Mouse (Mus musculus): ENCODE measurements around the gene Etfrf1.

Etfrf1 gene

GRCm38 (mm10) chr6:145210816-145211338 is at the start of gene Etfrf1, which contains the start of gene Casc1:
TSS of gene Etfrf1 (plus strand) at chr6:145211134.
TSS of gene Casc1 (minus strand) at chr6:145211005.
- DNase-seq = peak; percentile 100

- no peak for DNase-seq
These were observed 38.9 kb upstream of the Etfrf1 start for GRCm38 (mm10) chr6:145171892-145172606.

- peak; percentile 93 for DNase-seq
These were observed 37.1 kb upstream of the Etfrf1 start for GRCm38 (mm10) chr6:145173781-145174191.

DNA sequence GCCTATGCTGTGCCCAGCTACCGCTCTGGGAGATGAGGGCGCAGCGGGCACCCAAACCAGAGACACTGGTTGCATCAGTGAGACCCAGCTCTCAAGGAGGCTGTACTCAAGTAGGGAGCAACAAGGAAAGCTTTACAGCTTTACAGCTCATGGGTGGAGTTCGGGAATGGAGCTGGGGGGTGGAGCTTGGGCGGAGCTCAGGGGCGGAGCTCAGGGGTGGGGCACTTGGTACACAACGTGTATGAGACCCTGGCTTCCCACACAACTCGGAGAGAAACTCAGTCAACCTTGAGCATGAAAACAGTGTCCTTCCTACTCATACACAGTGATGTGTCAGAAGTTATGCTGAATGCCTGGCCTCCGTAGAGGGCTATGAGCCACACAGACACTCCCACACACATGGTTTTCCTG is 35.4 kb upstream of the Etfrf1 start:
- DNase-seq = no peak

- no peak for DNase-seq
These were observed 34.5 kb upstream of the Etfrf1 start for GRCm38 (mm10) chr6:145176474-145176873.

DNA sequence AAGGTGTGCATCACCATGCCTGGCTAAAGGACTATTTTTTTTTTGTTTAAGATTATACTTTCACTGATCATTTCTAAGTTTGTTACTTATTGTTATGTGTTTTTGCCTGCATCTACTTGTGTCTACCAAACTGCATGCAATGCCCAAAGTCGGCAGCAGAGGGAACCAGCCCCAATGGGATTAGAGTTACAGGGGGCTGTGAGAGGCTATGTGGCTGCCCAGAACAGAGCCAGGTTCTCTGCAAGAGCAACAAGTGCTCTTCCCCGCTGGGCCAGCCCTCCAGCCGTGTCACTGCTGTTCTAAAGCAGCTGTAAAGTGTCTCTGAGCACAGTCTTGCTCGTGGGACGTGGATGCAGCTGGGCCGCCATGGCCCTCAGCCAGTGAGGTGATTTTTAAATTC is 31.3 kb upstream of the Etfrf1 start:
- peak; percentile 56 for DNase-seq

DNA sequence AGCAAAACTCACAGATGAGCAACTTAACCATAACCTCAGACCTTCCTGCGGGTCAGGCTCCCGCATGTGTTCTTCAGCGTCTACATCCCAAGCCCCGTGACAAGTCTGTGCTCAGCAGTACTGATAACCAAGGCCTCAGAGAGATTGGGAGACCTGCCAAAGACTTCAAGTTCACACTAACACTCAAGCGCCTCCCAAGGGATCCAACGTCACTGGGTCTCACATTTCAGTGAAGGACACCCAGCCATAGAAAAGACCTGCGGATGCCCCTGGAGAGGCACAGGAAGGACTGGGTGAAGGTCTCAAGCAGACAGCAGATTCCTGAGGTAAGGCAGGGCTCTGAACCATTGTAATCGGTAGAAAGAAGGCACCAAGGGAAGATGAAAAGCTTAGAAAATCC is 28.9 kb upstream of the Etfrf1 start:
- DNase-seq = peak; percentile 35

GRCm38 (mm10) chr6:145186096-145186495 is 24.8 kb upstream of the Etfrf1 start:
- DNase-seq = no peak

DNA sequence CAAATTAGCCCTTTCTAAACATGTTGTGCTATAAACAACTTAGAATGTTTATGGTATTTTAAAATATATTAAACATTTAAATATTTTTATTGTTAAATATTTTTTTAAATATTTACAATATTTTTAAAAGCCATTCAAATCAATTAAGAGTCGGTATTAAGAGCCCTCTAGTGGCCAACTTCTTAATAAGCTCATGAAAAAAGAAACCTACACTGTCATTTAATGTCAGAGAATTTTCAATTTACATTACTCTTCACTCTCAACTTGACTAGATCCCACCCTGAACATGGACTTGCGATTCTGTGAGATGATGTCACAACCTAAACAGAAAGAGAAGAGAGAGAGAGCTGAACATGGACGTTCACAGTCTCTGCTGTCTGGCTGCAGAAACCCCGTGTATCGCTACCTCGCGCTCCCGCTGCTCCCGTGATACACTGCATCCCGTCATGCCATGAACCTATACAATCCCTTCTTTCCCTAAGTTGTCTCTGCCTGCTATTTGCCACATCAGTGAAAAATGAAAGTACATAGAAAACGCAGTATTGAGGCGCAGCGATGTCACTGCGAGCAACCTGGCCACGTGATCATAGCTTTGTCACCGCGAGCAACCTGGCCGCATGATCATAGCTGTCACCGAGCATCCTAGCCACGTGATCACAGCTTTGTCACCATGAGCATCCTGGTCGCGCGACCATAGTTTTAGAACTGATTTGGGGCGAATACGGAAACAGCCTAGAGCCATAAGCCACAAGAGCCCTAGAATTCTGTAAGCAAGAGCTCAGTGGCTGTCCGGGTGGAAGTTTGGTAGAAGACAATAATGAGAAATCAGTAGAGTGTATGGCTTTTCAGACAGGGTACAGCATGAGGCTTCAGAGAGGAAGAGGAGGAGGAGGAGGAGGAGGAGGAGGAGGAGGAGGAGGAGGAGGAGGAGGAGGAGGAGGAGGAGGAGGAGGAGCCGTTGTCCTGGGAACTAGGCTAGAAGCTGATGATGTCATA is 23.5 kb upstream of the Etfrf1 start:
- peak; percentile 26 for DNase-seq

DNA sequence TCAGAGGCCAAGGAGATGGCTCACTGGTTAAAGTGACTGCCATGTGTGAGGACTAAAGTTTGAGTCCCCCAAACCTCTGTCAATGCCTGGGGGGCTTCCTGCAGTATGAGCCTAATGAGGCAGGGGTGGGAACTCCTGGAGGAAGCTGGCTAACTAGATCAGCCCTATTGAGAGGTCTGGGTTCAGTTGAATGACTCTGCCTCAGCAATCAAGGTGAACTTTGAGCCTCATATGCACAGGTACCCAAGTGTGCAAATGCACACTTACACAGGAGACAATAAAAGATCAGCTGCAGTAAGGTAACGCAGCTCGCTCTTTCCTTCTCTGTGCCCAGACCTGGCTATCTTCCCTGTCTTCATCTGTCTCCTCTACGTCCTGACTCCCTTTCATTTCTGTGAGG is 17.9 kb upstream of the Etfrf1 start:
- no peak for DNase-seq

DNA sequence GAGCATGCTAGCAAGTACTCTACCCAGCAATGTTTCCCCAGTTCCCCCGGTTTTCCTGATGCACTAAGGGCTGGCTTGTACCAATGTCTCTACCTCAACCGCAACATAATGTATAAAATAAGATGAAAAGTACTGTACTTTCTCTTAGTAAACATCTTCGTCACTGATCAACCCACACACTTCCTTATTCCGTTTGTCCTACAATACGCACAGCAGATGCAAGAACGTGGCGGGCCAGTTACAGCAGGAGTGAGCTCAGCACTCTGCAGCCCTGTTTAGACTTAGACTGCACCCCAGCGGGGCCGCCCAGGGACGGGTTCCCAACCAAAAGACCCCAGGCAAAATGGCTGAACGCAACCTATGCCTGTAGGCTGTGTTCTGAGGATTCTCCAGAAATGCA is 17.5 kb upstream of the Etfrf1 start:
- no peak for DNase-seq

DNA sequence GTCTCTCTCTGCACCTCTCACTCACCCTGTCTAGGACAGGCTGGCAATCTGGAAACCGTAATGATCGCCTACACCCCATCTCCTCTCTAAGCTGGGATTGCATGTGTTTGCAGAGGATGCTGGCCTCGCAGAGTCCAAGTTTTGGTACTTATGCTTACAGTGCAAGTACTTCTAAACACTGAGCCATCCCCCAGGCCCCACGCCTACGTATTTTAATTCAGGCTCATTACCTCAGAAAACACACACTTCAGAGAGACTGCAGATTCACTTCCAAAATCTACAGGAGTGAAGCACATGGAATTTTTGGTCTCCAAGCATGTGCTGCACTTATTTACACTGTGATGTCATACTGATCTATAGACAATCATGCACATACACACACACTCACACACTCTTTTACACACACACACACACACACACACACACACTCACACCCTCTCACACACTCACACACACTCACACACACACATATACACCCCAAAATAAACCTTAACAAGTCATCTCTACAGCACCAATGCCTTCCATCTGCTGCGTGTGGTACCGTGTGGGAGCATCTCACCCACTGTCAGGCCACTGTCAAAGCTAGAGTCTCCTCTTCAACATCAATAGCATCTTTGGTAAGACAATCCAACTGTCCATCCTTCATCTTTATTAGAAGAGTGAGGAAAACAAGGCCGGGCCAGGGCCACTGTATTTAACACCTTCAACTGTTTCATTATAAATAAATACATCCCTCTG is 12.8 kb upstream of the Etfrf1 start:
- no peak for DNase-seq

DNA sequence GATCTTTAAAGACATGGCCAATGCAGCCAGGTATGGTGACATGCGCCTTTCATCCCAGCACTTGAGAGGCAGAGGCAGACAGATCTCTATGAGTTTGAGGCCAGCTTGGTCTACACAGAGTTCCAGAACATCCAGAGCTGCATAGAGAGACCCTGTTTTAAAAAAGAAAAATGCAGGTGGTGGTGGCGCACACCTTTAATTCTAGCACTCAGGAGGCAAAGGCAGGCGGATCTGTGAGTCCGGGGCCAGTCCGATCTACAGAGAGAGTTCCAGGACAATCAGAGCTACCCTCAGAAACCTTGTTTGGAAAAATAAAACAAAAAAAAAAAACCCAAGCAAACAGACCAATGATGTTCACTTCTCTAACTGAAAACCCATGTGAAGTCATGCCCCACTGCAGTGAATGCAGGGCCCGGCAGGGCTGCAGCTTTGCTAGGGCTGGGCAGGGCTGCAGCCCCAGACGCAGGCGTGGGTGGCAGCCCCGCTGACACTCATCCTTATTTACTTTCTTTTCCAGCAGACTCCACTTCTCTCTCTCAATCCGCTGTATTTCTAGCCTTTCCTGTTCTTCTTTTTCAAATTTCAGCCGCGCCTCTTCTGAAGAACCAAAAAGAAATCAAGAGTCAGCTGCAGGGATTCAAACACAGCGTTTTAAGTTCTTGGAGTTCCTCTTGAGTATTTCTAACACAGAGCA is 8.4 kb upstream of the Etfrf1 start:
- no peak for DNase-seq

- DNase-seq = no peak
These were observed 6.5 kb upstream of the Etfrf1 start for GRCm38 (mm10) chr6:145204440-145204839.

DNA sequence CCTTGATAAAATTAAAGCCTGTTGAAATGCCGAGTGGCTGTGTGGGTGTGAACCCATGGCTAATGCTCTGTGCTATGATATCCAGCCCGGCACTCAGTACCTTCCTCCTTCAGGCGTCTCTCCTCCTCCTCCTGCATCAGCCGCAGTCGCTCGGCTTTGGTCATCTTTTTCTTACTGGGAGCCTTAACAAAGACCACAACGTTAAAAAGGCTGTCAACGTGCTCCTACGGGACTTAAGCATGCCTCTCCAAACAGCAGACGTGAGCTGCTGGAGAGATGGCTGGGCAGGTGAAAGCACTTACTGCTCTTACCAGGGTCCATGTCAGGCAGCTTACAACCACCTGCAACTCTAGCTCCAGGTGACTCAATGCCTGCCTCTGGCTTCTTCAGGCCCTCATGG is 5.8 kb upstream of the Etfrf1 start:
- no peak for DNase-seq

GRCm38 (mm10) chr6:145210056-145210680 is 766 bp upstream of the Etfrf1 start:
- peak; percentile 46 for DNase-seq

- DNase-seq = peak; percentile 52
These were observed 707 bp downstream of the Etfrf1 start for GRCm38 (mm10) chr6:145211376-145212305.

GRCm38 (mm10) chr6:145213916-145214315 is 3.0 kb downstream of the Etfrf1 start:
- DNase-seq = peak; percentile 7

- no peak for DNase-seq
These were observed 4.9 kb downstream of the Etfrf1 start for GRCm38 (mm10) chr6:145215826-145216225.

DNA sequence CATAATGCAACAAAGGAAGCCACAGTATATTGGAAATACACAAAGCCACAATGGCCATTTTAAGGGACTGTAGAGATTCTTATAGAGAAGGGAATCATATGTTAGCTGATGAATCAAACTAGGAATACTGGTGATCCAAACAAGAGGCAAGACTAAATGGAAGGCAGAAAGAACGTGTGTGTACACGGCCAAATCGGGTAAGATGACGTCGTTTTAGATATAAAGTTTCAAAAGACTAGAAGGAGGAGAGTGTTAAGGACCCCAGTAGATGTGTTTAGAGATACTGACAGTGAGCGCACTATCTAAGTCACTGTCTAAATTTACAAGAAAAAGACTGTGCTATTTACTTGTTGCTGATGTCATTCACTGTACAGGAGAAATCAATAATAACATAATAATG is 13.3 kb downstream of the Etfrf1 start:
- DNase-seq = no peak

DNA sequence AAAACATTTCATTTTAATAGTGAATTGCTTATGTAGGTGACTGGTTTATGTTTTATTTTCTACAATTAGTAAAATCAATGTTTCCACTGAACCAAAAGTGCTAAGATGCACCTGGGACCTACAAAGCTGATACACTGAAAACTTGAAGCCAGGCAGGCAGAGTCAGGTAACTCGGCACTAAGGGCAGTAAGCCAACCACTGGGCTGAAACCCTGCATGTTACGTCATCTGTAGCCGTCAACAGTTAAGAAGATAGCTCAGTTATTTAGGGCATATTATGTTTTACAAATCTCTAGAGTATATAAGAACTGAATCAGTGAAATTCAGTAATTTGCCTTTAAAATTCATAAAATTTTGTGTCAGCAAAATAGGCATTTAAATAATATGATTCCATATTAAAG is 15.4 kb downstream of the Etfrf1 start:
- DNase-seq = no peak
